Mouse (Mus musculus) small intestine, adult 2 months (tissue): ENCODE measurements around the gene Iqschfp. TPM values are rescaled to one million over a fixed set of nuclear protein-coding genes. Genes with fewer than 3 reads are reported as not detected.
"Not testable (repeated sequence)": the region's sequence is repeated elsewhere in the genome, so short reads cannot be mapped to it uniquely, and the experiment has no call there.

ENCODE experiments used
- H3K27ac ChIP-seq: fragments of 200-500 bp; 2 replicates; pipeline ENCODE4 v1.5.1; 2012; ENCODE audit warnings: low read depth, low read length, control low read depth, inconsistent platforms; ENCODE audit not compliant: insufficient read depth
- H3K27me3 ChIP-seq: fragments of 200-500 bp; 2 replicates; pipeline ENCODE4 v1.6.1; 2012; ENCODE audit warnings: mild to moderate bottlenecking, moderate library complexity, low read length, inconsistent platforms; ENCODE audit not compliant: control insufficient read depth, insufficient read depth
- H3K36me3 ChIP-seq: fragments of 200-500 bp; 2 replicates; pipeline ENCODE4 v1.6.1; 2012; ENCODE audit warnings: mild to moderate bottlenecking, low read length, control low read depth, inconsistent platforms; ENCODE audit not compliant: control insufficient read depth, insufficient read depth
- H3K4me1 ChIP-seq: fragments of 200-500 bp; 2 replicates; pipeline ENCODE4 v1.6.1; 2012; ENCODE audit warnings: low read length, inconsistent platforms, mixed read lengths; ENCODE audit not compliant: control insufficient read depth, insufficient read depth, insufficient read length
- H3K4me3 ChIP-seq: fragments of 200-500 bp; 2 replicates; pipeline ENCODE4 v1.5.1; 2012; ENCODE audit warnings: low read depth, mild to moderate bottlenecking, control low read depth, inconsistent platforms, low read length, moderate library complexity
- CTCF ChIP-seq: fragments of 200-500 bp; IDR thresholded peaks from 2 replicates; pipeline ENCODE4 v1.5.1; 2012; ENCODE audit warnings: low read depth, mild to moderate bottlenecking, control low read depth, inconsistent platforms, low read length, moderate library complexity, mixed read lengths; ENCODE audit not compliant: insufficient replicate concordance, insufficient read length; ENCODE audit errors: extremely low read depth
- POLR2A ChIP-seq: fragments of 200-500 bp; IDR thresholded peaks from 2 replicates; pipeline ENCODE4 v1.6.1; 2012; ENCODE audit warnings: low read depth, mild to moderate bottlenecking, control low read depth, inconsistent platforms, low read length, moderate library complexity
- WGBS: fragments of 180-500 bp; shearing (Covaris S2); methylation state at CpG from one replicate; pipeline ENCODE4 v1.1.7; 2018; 5-methylcytosine and 5-hydroxymethylcytosine counted together
- polyA plus RNA-seq: library from polyadenylated mRNA; depleted of rRNA; stranded (reverse); fragments of >200 nt; gene quantifications from 2 replicates; pipeline ENCODE4 v1.2.3, GENCODE M21; 2012

Iqschfp gene
- polyA plus RNA-seq, 1 experiment, result not detected

GRCm38 (mm10) chr3:68071395-68072386, 179.7 kb downstream of the Iqschfp start:
- H3K36me3 ChIP-seq, result no peaks in the 10 kb centered on the region
- TF ChIP-seq POLR2A (no peak), CTCF (no peak)
- H3K4me1 ChIP-seq, result no peaks in the 10 kb centered on the region
- H3K27me3 ChIP-seq, result no peaks in the 10 kb centered on the region
- 72% methylated on average over 9 of the region's 9 CpGs for WGBS
- no peak overlapping the region for H3K4me3 ChIP-seq
- no peak overlapping the region for H3K27ac ChIP-seq

- Histone ChIP-seq H3K27ac (no peak overlapping the region), H3K4me3 (no peak overlapping the region), H3K27me3 (no peaks in the 10 kb centered on the region), H3K36me3 (no peaks in the 10 kb centered on the region), H3K4me1 (no peaks in the 10 kb centered on the region)
- TF ChIP-seq CTCF, result no peak
- no peak for TF ChIP-seq POLR2A
- 68% methylated on average over 4 of the region's 4 CpGs for WGBS
Measured at GRCm38 (mm10) chr3:68077406-68077805, 185.4 kb downstream of the Iqschfp start.

GRCm38 (mm10) chr3:68085024-68085423, 193.0 kb downstream of the Iqschfp start:
- Histone ChIP-seq H3K27ac (no peak overlapping the region), H3K4me3 (no peak overlapping the region), H3K36me3 (no peaks in the 10 kb centered on the region), H3K27me3 (no peaks in the 10 kb centered on the region), H3K4me1 (no peaks in the 10 kb centered on the region)
- TF ChIP-seq POLR2A (no peak), CTCF (no peak)
- 77% methylated on average over 2 of the region's 2 CpGs for WGBS

- no peaks in the 10 kb centered on the region for H3K4me1 ChIP-seq
- no peak overlapping the region for H3K27ac ChIP-seq
- no peaks in the 10 kb centered on the region for H3K27me3 ChIP-seq
- WGBS, result 66% methylated on average over 4 of the region's 4 CpGs
- H3K4me3 ChIP-seq, result no peak overlapping the region
- H3K36me3 ChIP-seq, result no peaks in the 10 kb centered on the region
- TF ChIP-seq POLR2A, result no peak
- no peak for TF ChIP-seq CTCF
Measured at GRCm38 (mm10) chr3:68092108-68092507, 200.1 kb downstream of the Iqschfp start.

GRCm38 (mm10) chr3:68096724-68097431, 204.8 kb downstream of the Iqschfp start:
- Histone ChIP-seq H3K4me3 (no peak overlapping the region), H3K36me3 (no peaks in the 10 kb centered on the region), H3K27ac (no peak overlapping the region), H3K4me1 (no peaks in the 10 kb centered on the region), H3K27me3 (no peaks in the 10 kb centered on the region)
- WGBS, result 65% methylated on average over 4 of the region's 4 CpGs
- TF ChIP-seq POLR2A, result no peak
- no peak for TF ChIP-seq CTCF

GRCm38 (mm10) chr3:68099561-68099960, 207.5 kb downstream of the Iqschfp start:
- WGBS, result 77% methylated on average over 6 of the region's 6 CpGs
- H3K36me3 ChIP-seq, H3K27me3 ChIP-seq, H3K4me3 ChIP-seq, H3K4me1 ChIP-seq, H3K27ac ChIP-seq: not testable (repeated sequence)

- 52% methylated on average over 4 of the region's 4 CpGs for WGBS
- TF ChIP-seq POLR2A, result no peak
- TF ChIP-seq CTCF, result no peak
- Histone ChIP-seq H3K4me3 (no peak overlapping the region), H3K36me3 (no peaks in the 10 kb centered on the region), H3K27ac (no peak overlapping the region), H3K4me1 (no peaks in the 10 kb centered on the region), H3K27me3 (no peaks in the 10 kb centered on the region)
Measured at GRCm38 (mm10) chr3:68101343-68101742, 209.3 kb downstream of the Iqschfp start.
